Mouse (Mus musculus) adipocyte (in vitro differentiated cells): ENCODE results near the gene Cap2.

Experiments
- DNase-seq: peaks from one replicate; pipeline ENCODE4 v3.0.0-alpha.2; 2016; ENCODE audit warnings: low spot score

The Cap2 gene

DNA sequence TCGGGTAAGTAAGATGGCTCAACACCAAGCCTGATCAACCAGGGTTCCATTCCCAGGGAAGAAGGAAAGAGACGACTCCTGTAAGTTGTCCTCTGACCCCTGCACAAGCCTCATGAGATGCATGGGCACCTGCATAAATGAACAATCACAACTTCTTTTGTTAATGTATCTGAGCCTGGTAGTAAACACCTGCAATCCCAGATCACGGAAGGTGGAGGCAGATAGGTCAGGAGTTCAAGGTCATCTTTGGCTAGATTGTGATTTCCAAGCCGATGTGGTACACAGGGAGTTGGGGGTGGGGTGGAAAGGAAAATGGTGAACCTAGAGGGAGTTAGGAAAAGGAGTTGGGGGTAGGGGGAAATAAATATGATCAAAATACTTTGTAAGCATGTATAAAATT is 131.1 kb downstream of the Cap2 start:
- DNase-seq: no peak

- DNase-seq: no peak
Measured at GRCm38 (mm10) chr13:46633320-46634132, 131.9 kb downstream of the Cap2 start.

GRCm38 (mm10) chr13:46634133-46634488 is 132.5 kb downstream of the Cap2 start:
- no peak for DNase-seq

DNA sequence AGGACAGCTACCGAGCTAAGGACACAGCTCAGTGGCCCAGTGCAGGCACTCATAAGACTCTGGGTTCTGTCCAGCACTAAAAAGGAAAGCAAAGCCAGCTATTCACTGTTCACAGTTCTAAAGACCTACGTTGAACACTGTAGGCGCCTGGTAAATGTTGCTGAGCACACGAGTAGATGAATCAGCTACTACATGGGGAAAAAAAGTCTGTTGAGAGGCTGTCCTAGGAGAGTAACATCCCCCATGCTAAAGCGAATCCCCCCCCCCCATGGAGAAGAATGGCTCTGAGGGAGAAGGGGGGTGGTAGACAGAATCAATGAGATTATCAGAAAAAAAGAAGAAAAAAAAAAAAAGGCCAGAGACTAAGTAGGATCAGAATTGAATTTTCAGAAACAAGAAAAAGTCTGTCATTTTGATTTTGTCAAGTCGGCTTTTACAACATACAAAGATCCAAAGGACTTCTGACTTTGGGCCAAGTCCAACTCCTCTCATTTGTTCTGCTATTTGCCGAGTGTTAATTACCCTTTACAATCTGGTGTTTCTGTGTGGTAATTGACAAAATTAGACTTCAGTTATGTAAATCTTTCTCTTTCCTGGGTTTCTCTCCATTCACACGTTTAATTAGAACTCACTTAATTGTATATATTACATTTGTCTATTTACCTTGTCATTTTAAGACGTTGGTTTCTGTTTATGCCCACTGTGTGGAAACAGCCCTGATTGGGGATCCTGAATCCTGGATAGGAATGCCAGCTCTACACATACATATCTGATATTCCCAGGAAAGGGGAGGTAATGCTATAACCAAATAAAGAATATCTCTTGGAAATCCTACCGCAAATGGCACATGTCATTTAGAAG is 139.2 kb downstream of the Cap2 start:
- no peak for DNase-seq

DNA sequence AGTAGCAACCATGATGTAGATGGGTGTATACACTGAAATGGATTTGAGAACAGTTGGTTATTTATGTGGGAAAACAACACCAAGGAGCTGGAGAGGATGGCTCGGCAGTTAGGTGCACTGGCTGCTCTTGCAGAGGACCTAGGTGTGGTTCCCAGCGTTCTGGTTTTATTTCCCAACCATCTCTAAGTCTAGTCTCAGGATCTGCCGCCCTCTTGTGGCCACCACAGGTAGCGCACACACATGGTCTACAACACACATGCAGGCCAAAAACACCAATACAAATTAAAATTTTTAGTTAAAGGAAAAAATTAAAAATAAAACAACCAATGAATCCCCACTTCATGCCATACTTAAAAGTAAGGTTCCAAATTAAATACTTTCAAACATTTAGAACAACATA is 140.7 kb downstream of the Cap2 start:
- no peak for DNase-seq

DNA sequence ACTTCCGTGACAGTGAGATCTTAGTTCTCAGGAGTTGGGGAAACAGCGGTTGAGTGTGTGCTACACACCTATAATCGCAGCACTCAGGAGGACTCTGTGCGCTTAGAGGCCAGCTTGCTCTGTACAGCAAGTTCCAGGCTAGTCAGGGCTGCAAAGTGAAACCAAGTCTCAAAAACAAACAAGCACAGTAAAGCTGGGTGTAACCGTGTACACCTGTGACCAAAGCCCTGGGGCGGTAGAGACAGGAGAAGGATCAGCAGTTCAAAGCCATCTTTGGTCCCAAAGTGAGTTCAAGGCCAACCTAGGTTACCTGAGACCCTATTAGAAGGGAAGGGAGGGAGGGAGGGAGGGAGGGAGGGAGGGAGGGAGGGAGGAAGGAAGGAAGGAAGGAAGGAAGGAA is 142.5 kb downstream of the Cap2 start:
- no peak for DNase-seq

GRCm38 (mm10) chr13:46645476-46645875 is 143.8 kb downstream of the Cap2 start:
- DNase-seq: no peak

- no peak for DNase-seq
Measured at GRCm38 (mm10) chr13:46651853-46652252, 150.2 kb downstream of the Cap2 start.

DNA sequence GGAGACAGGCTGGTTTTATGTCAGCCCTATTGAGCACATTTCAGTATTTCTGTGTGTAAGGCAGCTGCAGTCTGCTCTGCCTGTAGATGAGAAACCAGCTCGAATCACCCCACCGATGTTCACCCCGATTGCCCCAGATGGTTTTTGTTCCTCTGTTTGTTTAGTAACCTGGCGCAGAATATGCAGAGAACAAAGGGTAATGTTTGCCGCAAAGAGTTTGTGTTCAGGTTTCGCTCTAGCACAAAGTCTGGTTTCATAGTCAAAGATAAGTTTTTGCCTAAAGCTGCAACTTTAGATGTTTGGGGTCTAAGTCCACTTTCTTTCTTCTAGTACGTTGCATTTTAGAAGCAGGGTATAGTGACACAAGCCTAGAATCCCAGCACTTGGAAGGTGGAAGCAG is 151.0 kb downstream of the Cap2 start:
- no peak for DNase-seq

- no peak for DNase-seq
Measured at GRCm38 (mm10) chr13:46653671-46654070, 152.0 kb downstream of the Cap2 start.

GRCm38 (mm10) chr13:46654566-46654965 is 152.9 kb downstream of the Cap2 start:
- DNase-seq: no peak

- no peak for DNase-seq
Measured at GRCm38 (mm10) chr13:46659211-46659610, 157.6 kb downstream of the Cap2 start.

GRCm38 (mm10) chr13:46663461-46663964 is 161.9 kb downstream of the Cap2 start:
- DNase-seq: peak; percentile 56

GRCm38 (mm10) chr13:46669048-46669619 is 167.5 kb downstream of the Cap2 start, which contains the start of gene Fam8a1:
Gene Fam8a1 (plus strand): TSS chr13:46669522.
- DNase-seq: peak; percentile 86

GRCm38 (mm10) chr13:46669620-46670271 is 168.1 kb downstream of the Cap2 start:
- DNase-seq: no peak

GRCm38 (mm10) chr13:46670514-46670913 is 168.9 kb downstream of the Cap2 start:
- DNase-seq: no peak

GRCm38 (mm10) chr13:46674601-46675000 is 173.0 kb downstream of the Cap2 start:
- DNase-seq: peak; percentile 33

DNA sequence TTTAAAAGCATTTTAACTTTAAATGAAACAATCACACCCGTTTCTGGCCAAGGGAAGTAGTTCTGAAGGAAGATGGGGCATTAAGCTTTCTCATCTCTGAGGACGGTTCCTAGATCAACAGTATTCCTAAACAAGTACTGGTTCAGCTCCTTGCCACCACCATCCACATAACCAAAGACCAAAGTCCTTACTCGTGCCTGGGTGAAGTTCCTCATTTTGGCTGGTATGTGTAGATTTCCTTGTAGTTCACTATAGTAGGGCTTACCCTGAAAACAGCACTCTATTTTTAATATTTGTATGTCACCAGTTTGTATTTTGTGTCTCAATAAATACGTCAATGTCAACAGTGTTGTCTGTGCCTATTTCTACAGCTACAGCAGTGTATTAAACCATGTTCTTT is 176.1 kb downstream of the Cap2 start:
- DNase-seq: no peak

- DNase-seq: peak; percentile 27
Measured at GRCm38 (mm10) chr13:46682921-46683320, 181.3 kb downstream of the Cap2 start.

DNA sequence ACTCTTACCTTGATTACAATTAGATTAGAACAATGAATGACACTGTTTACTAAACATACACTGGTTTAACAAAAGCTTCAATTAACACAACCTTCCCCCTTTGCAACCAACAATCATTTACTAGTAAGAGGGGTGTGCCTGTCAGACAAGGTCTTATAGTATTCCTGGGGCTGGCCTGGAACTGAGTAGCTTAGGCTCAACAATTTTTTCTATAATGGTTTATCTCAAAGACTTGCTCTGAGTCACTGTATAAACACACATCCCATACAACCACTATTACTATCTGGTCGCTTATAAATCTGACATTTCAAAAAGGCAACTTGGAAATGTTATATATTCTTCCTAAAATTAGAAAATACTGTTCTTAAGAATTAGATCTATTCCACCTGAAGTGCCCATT is 181.7 kb downstream of the Cap2 start:
- DNase-seq: no peak

- no peak for DNase-seq
Measured at GRCm38 (mm10) chr13:46690559-46691241, 189.1 kb downstream of the Cap2 start.
